Mouse (Mus musculus) MEL (cell line): ENCODE measurements around the gene D430041D05Rik. TPM values are rescaled to one million over a fixed set of nuclear protein-coding genes. Genes with fewer than 3 reads are reported as not detected.

ENCODE experiments used
- DNase-seq: peaks from one replicate; pipeline ENCODE4 v3.0.0; 2011; ENCODE audit warnings: low read depth, low spot score
- H3K27ac ChIP-seq: 2 replicates; pipeline ENCODE4 v1.5.1; 2012; ENCODE audit warnings: low read depth, mild to moderate bottlenecking, control low read depth, low read length, moderate library complexity; ENCODE audit not compliant: control insufficient read depth
- H3K27me3 ChIP-seq, 2 experiments: fragments of 150-350 bp in 1 of 2; sonication (generic) in 1 of 2; 2 replicates each; pipeline ENCODE4 v1.6.1; 2012; ENCODE audit warnings: low read length in 2 of 2, mild to moderate bottlenecking in 2 of 2, improper control_type of control experiment in 1 of 2, moderate library complexity in 1 of 2; ENCODE audit not compliant: insufficient read depth in 2 of 2, control insufficient read depth in 1 of 2
- H3K36me3 ChIP-seq, 2 experiments: 2 replicates each; pipeline ENCODE4 v1.6.1; 2012 to 2014; ENCODE audit warnings: low read length in 2 of 2, improper control_type of control experiment in 1 of 2, inconsistent platforms in 1 of 2, mild to moderate bottlenecking in 1 of 2; ENCODE audit not compliant: insufficient read depth in 2 of 2, control insufficient read depth in 1 of 2
- H3K4me1 ChIP-seq, 2 experiments: fragments of 150-350 bp in 1 of 2; sonication (generic) in 1 of 2; 2 replicates each; pipeline ENCODE4 v1.6.1; 2012; ENCODE audit warnings: low read length in 2 of 2, improper control_type of control experiment in 1 of 2, mild to moderate bottlenecking in 1 of 2; ENCODE audit not compliant: insufficient read depth in 2 of 2, control insufficient read depth in 1 of 2
- H3K4me3 ChIP-seq, 2 experiments: fragments of 150-350 bp in 1 of 2; sonication (generic) in 1 of 2; 2 replicates each; pipeline ENCODE4 v1.5.1; 2012; ENCODE audit warnings: low read depth in 2 of 2, low read length in 2 of 2, mild to moderate bottlenecking in 2 of 2, moderate library complexity in 2 of 2, control low read depth in 1 of 2, improper control_type of control experiment in 1 of 2; ENCODE audit not compliant: control insufficient read depth in 1 of 2, insufficient read depth in 1 of 2
- H3K79me2 ChIP-seq: 2 replicates; pipeline ENCODE4 v1.6.1; 2012; ENCODE audit warnings: mild to moderate bottlenecking, low read length, moderate library complexity; ENCODE audit not compliant: control insufficient read depth, poor library complexity, insufficient read depth
- H3K9ac ChIP-seq: 2 replicates; pipeline ENCODE4 v1.6.1; 2012; ENCODE audit warnings: low read depth, mild to moderate bottlenecking, control low read depth, low read length, moderate library complexity; ENCODE audit not compliant: control insufficient read depth, poor library complexity, severe bottlenecking
- H3K9me3 ChIP-seq: fragments of 150-350 bp; sonication (generic); replicated peaks from 2 replicates; pipeline ENCODE4 v1.6.1; 2012; ENCODE audit warnings: mild to moderate bottlenecking, low read length, improper control_type of control experiment, moderate library complexity; ENCODE audit not compliant: insufficient read depth
- ETS1 ChIP-seq: IDR thresholded peaks from 2 replicates; pipeline ENCODE4 v1.6.1; 2012; ENCODE audit warnings: low read depth, mild to moderate bottlenecking, inconsistent platforms, low read length, improper control_type of control experiment, moderate library complexity
- GABPA ChIP-seq: IDR thresholded peaks from 2 replicates; pipeline ENCODE4 v1.6.1; 2012; ENCODE audit warnings: low read depth, mild to moderate bottlenecking, inconsistent platforms, low read length, improper control_type of control experiment, moderate library complexity
- KAT2A ChIP-seq: conservative IDR thresholded peaks from 2 replicates; pipeline ENCODE4 v1.6.1; 2012; ENCODE audit warnings: low read depth, low read length, improper control_type of control experiment, inconsistent platforms
- MAFK ChIP-seq: IDR thresholded peaks from 2 replicates; pipeline ENCODE4 v1.6.1; 2011; ENCODE audit warnings: low read depth, mild to moderate bottlenecking, low read length, improper control_type of control experiment, borderline replicate concordance
- MAX ChIP-seq: IDR thresholded peaks from 2 replicates; pipeline ENCODE4 v1.6.1; 2011; ENCODE audit warnings: low read length, improper control_type of control experiment
- MEF2A ChIP-seq: IDR thresholded peaks from 2 replicates; pipeline ENCODE4 v1.6.1; 2014; ENCODE audit warnings: low read depth, mild to moderate bottlenecking, inconsistent platforms, low read length, improper control_type of control experiment; ENCODE audit not compliant: poor library complexity, insufficient replicate concordance, severe bottlenecking; ENCODE audit errors: extremely low read depth
- TCF12 ChIP-seq: IDR thresholded peaks from 2 replicates; pipeline ENCODE4 v1.6.1; 2014; ENCODE audit warnings: low read depth, mild to moderate bottlenecking, inconsistent platforms, low read length, improper control_type of control experiment, moderate library complexity
- USF1 ChIP-seq: IDR thresholded peaks from 2 replicates; pipeline ENCODE4 v1.6.1; 2014; ENCODE audit warnings: low read depth, mild to moderate bottlenecking, inconsistent platforms, low read length, improper control_type of control experiment, moderate library complexity
- polyA plus RNA-seq, 2 experiments: library from polyadenylated mRNA; stranded (reverse) in 1 of 2; unstranded in 1 of 2; fragments of >175 nt in 1 of 2; fragments of >200 nt in 1 of 2; gene quantifications; 2 replicates each; pipeline versions ENCODE4 v1.2.1 to v1.2.4; 2012; ENCODE audit warnings: low replicate concordance in 2 of 2, low read depth in 1 of 2; ENCODE audit not compliant: insufficient read length in 2 of 2, insufficient read depth in 1 of 2, missing spikeins in 1 of 2
- total RNA-seq: library from RNA; depleted of rRNA; stranded (reverse); fragments of 300-350 nt; gene quantifications from 2 replicates; pipeline ENCODE4 v1.2.3, GENCODE M21; 2012

D430041D05Rik gene
- total and polyA plus RNA-seq, 3 experiments: 0.46 to 1.1 TPM; not detected in 1

- no peak overlapping the region for H3K27ac ChIP-seq
- no peak for TF ChIP-seq ETS1
- no peak for TF ChIP-seq MAX
- TF ChIP-seq, all 39 proteins: peak for 0
- Histone ChIP-seq H3K36me3 (no peaks in the 10 kb centered on the region), H3K9ac (no peak overlapping the region), H3K9me3 (no peaks in the 10 kb centered on the region), H3K4me1 (no peaks in the 10 kb centered on the region), H3K4me3 (no peak overlapping the region), H3K27me3 (peaks cover 2 to 5% of the 10 kb centered on the region in 2 experiments; a peak in 3 of 4 replicates), H3K79me2 (no peaks in the 10 kb centered on the region)
- no peak for DNase-seq
These were observed 191.0 kb downstream of the D430041D05Rik start for GRCm38 (mm10) chr2:104219733-104220391.

DNA sequence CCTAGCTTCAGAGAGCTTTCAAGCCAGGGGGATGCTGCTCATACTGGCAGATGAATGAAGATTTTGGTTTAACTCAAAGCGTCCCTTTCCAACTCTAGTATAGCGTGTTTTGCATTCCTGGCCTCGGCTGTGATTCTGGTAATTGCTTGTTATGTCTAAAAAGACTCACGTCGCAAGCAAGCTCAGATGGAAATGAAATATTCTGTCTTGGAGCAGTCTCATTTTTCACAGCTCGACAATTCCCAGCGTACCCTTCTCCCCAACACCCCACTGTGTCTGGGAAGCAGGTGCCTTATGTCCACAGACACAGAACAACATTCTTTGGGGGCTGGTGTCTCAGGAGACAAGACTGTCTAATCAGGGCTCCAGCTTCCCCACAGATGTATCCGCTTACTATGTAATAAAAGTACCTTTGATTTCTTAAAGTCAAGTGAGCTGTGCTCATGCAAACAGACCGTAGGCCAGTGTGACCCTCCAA, 192.2 kb downstream of the D430041D05Rik start:
- peaks cover 2 to 5% of the 10 kb centered on the region in 2 experiments for H3K27me3 ChIP-seq
- no peaks in the 10 kb centered on the region for H3K9me3 ChIP-seq
- H3K4me3 ChIP-seq: no peak overlapping the region
- no peaks in the 10 kb centered on the region for H3K79me2 ChIP-seq
- no peak overlapping the region for H3K9ac ChIP-seq
- DNase-seq: no peak
- H3K4me1 ChIP-seq: no peaks in the 10 kb centered on the region
- H3K36me3 ChIP-seq: no peaks in the 10 kb centered on the region
- H3K27ac ChIP-seq: no peak overlapping the region
- TF ChIP-seq KAT2A (no peak), MEF2A (no peak), TCF12 (no peak), GABPA (no peak), USF1 (no peak)

GRCm38 (mm10) chr2:104218114-104218513, 192.7 kb downstream of the D430041D05Rik start:
- H3K79me2 ChIP-seq: no peaks in the 10 kb centered on the region
- no peak for DNase-seq
- peaks cover 2 to 4% of the 10 kb centered on the region in 2 experiments for H3K27me3 ChIP-seq
- H3K4me3 ChIP-seq: no peak overlapping the region
- TF ChIP-seq GABPA: no peak
- no peak for TF ChIP-seq MAFK
- no peak for TF ChIP-seq TCF12
- TF ChIP-seq MAX: no peak
- no peak overlapping the region for H3K9ac ChIP-seq
- H3K9me3 ChIP-seq: no peaks in the 10 kb centered on the region
- H3K4me1 ChIP-seq: no peaks in the 10 kb centered on the region
- H3K27ac ChIP-seq: no peak overlapping the region
- H3K36me3 ChIP-seq: no peaks in the 10 kb centered on the region
